9 mouse cellular contexts compared by ENCODE assay signal in genomic region chrX:73484076-73484475, GRCm38 (mm10). TPM values are rescaled to one million over a fixed set of nuclear protein-coding genes. Genes with fewer than 3 reads are reported as not detected.
A peak's percentile ranks its signal among the peaks of the same experiment; 100 is the strongest.
DNase-seq lines count a peak whose midpoint lies in the region; ATAC-seq and TF ChIP-seq lines count a peak whose summit lies in the region.
"Had no signal": no experiment of that assay in that cellular context is flagged by ENCODE, and none has a peak within 500 bp of the region (broad histone marks: within the 10 kb centered on the region; RNA-seq: fewer than 3 reads in every experiment).

No protein-coding gene starts in this region.

- no peak for TF ChIP-seq POLR2A in liver, adult 2 months (IDR thresholded peaks at IDR 0.05; ENCODE audit: extremely low read depth, insufficient read depth, low read length)

- no peak for DNase-seq in liver, adult 2 months (ENCODE audit: extremely low read depth, low read depth, low spot score)
- no peak for DNase-seq in liver
- DNase-seq in heart, postnatal 0 days (ENCODE audit: low spot score) = no peak
- no peak for DNase-seq in limb, embryonic 11.5 days (ENCODE audit: low spot score)
- no peak for DNase-seq in ovary, postnatal 10 days (ENCODE audit: low spot score)
- DNase-seq in thymus, postnatal 0 days (ENCODE audit: low spot score) = no peak
- DNase-seq: cerebellum, postnatal 25 days had no signal

- no peak for ATAC-seq in heart, postnatal 0 days (ENCODE audit: insufficient read depth, low read depth)
- no peak for ATAC-seq in limb, embryonic 11.5 days (ENCODE audit: insufficient number of reproducible peaks, low FRiP score, low TSS enrichment, low read depth)
- no peak for ATAC-seq in stomach, embryonic 15.5 days (ENCODE audit: insufficient read depth, low FRiP score, low read depth)

- H3K4me2 ChIP-seq in heart, postnatal 0 days (ENCODE audit: low read depth, low read length) = peak overlapping the region; percentile 46
- H3K4me2 ChIP-seq in limb, embryonic 11.5 days (ENCODE audit: low read depth, severe bottlenecking) = peak overlapping the region; percentile 47
- peak overlapping the region; percentile 50 for H3K4me2 ChIP-seq in stomach, embryonic 15.5 days

- TF ChIP-seq CTCF in liver, adult 2 months (IDR thresholded peaks at IDR 0.05; ENCODE audit: low read depth, low read length) = no peak
- no peak for TF ChIP-seq CTCF in heart, postnatal 0 days (IDR thresholded peaks at IDR 0.05; ENCODE audit: low read depth)

- H3K27ac ChIP-seq in liver, adult 2 months (replicated peaks; ENCODE audit: insufficient read depth, low read depth, low read length) = peak overlapping the region; percentile 85
- H3K27ac ChIP-seq in heart, postnatal 0 days (ENCODE audit: low read depth) = peak overlapping the region; percentile 57
- no peak overlapping the region for H3K27ac ChIP-seq in limb, embryonic 11.5 days (replicated peaks; ENCODE audit: low read depth, low read length)
- H3K27ac ChIP-seq in stomach, embryonic 15.5 days = peak overlapping the region; percentile 11; the same call in 1 of the 2 replicates

- peaks cover 4% of the 10 kb centered on the region for H3K4me1 ChIP-seq in liver, adult 2 months (ENCODE audit: control insufficient read depth, insufficient read depth, low read length)
- H3K4me1 ChIP-seq in heart, postnatal 0 days (ENCODE audit: control insufficient read depth, insufficient read depth) = no peaks in the 10 kb centered on the region
- peaks cover 6% of the 10 kb centered on the region; the same call in 1 of the 2 replicates for H3K4me1 ChIP-seq in limb, embryonic 11.5 days (ENCODE audit: control insufficient read depth, insufficient read depth, low read length)
- no peaks in the 10 kb centered on the region for H3K4me1 ChIP-seq in stomach, embryonic 15.5 days

- TF ChIP-seq EP300 in heart, postnatal 0 days (IDR thresholded peaks at IDR 0.05; ENCODE audit: low read depth) = no peak

- 58% methylated on average over 1 of the region's 1 CpGs for WGBS in liver, adult 2 months
- 21% methylated on average over 1 of the region's 1 CpGs for WGBS in heart, postnatal 0 days
- 58% methylated on average over 1 of the region's 1 CpGs for WGBS in limb, embryonic 11.5 days
- WGBS in stomach, embryonic 15.5 days = 59% methylated on average over 1 of the region's 1 CpGs

- no peaks in the 10 kb centered on the region; the same call in 1 of the 2 replicates for H3K79me2 ChIP-seq in liver, adult 2 months (ENCODE audit: control insufficient read depth, insufficient read depth, low read length)

- no peaks in the 10 kb centered on the region for H3K27me3 ChIP-seq in liver, adult 2 months (ENCODE audit: control insufficient read depth, insufficient read depth, low read length)
- H3K27me3 ChIP-seq in heart, postnatal 0 days (ENCODE audit: control insufficient read depth, insufficient read depth, low read length) = no peaks in the 10 kb centered on the region
- H3K27me3 ChIP-seq in limb, embryonic 11.5 days (ENCODE audit: control insufficient read depth, insufficient read depth, low read length) = peaks cover 1% of the 10 kb centered on the region; the same call in 1 of the 2 replicates
- H3K27me3 ChIP-seq in stomach, embryonic 15.5 days (replicated peaks) = no peaks in the 10 kb centered on the region

- no peaks in the 10 kb centered on the region for H3K36me3 ChIP-seq in liver, adult 2 months (ENCODE audit: control insufficient read depth, insufficient read depth, low read length)
- H3K36me3 ChIP-seq in heart, postnatal 0 days (replicated peaks; ENCODE audit: control insufficient read depth, insufficient read depth, low read length) = no peaks in the 10 kb centered on the region
- no peaks in the 10 kb centered on the region for H3K36me3 ChIP-seq in limb, embryonic 11.5 days (ENCODE audit: control insufficient read depth, insufficient read depth, low read length)
- H3K36me3 ChIP-seq in stomach, embryonic 15.5 days = no peaks in the 10 kb centered on the region

- H3K9me3 ChIP-seq in heart, postnatal 0 days (replicated peaks; ENCODE audit: control insufficient read depth, low read length) = no peaks in the 10 kb centered on the region
- H3K9me3 ChIP-seq in limb, embryonic 11.5 days (ENCODE audit: control insufficient read depth, low read length) = no peaks in the 10 kb centered on the region
- H3K9me3 ChIP-seq in stomach, embryonic 15.5 days = no peaks in the 10 kb centered on the region
- H3K9me3 ChIP-seq: megakaryocyte, embryonic 14.5 days had no signal

- peak overlapping the region; percentile 91 for H3K9ac ChIP-seq in liver, adult 2 months (ENCODE audit: low read depth, low read length)
- peak overlapping the region; percentile 50 for H3K9ac ChIP-seq in heart, postnatal 0 days (replicated peaks; ENCODE audit: low read depth, low read length)
- H3K9ac ChIP-seq in limb, embryonic 11.5 days (ENCODE audit: low read length) = no peak overlapping the region; the same call in 1 of the 2 replicates
- H3K9ac ChIP-seq in stomach, embryonic 15.5 days = no peak overlapping the region

- H3K4me3 ChIP-seq in liver, adult 2 months (ENCODE audit: insufficient read depth, low read depth, low read length) = peak overlapping the region; percentile 91
- peak overlapping the region; percentile 37 for H3K4me3 ChIP-seq in heart, postnatal 0 days (ENCODE audit: low read depth, low read length)
- H3K4me3 ChIP-seq in limb, embryonic 11.5 days (ENCODE audit: low read depth, low read length) = no peak overlapping the region
- H3K4me3 ChIP-seq in stomach, embryonic 15.5 days (replicated peaks) = peak overlapping the region; percentile 38
- H3K4me3 ChIP-seq: megakaryocyte, embryonic 14.5 days had no signal

RNA-seq across cellular contexts. Expression of gene Bgn, which starts 0.7 kb away (rescaled TPM):
- 27.1 and 47.0 TPM in 2 replicates for total RNA-seq in liver, adult 2 months (2014; rRNA removed)
- polyA plus RNA-seq in liver, adult 2 months (2012; rRNA removed) = 71.9 and 78.9 TPM in 2 replicates
- 198 and 304 TPM in 2 replicates for total RNA-seq in heart, postnatal 0 days (2014; rRNA removed; ENCODE audit: low replicate concordance)
- polyA plus RNA-seq in heart, postnatal 0 days (2015; fragmentation: Nextera tagmentation; extraction: Ambion mirVana) = 61.6 and 64.1 TPM in 2 replicates
- 22.0 and 23.1 TPM in 2 replicates for polyA plus RNA-seq in limb, embryonic 11.5 days (2014; fragmentation: Nextera tagmentation; extraction: Ambion mirVana)
- 64.8 and 75.2 TPM in 2 replicates for polyA plus RNA-seq in stomach, embryonic 15.5 days (2015; fragmentation: Nextera tagmentation; extraction: Ambion mirVana)
- 9.5 and 12.5 TPM in 2 replicates for polyA plus RNA-seq in thymus, postnatal 0 days (2015; fragmentation: Nextera tagmentation; extraction: Ambion mirVana)

RNA-seq across cellular contexts. Expression of gene Atp2b3, which starts 18.8 kb away (rescaled TPM):
- total RNA-seq in liver, adult 2 months (2014; rRNA removed) = 0.07 TPM in 1 of 2 replicates, not detected in the other
- not detected in 2 replicates for polyA plus RNA-seq in liver, adult 2 months (2012; rRNA removed)
- 0.53 and 1.1 TPM in 2 replicates for total RNA-seq in heart, postnatal 0 days (2014; rRNA removed; ENCODE audit: low replicate concordance)
- polyA plus RNA-seq in heart, postnatal 0 days (2015; fragmentation: Nextera tagmentation; extraction: Ambion mirVana) = 0.14 and 0.20 TPM in 2 replicates
- 0.04 and 0.11 TPM in 2 replicates for polyA plus RNA-seq in limb, embryonic 11.5 days (2014; fragmentation: Nextera tagmentation; extraction: Ambion mirVana)
- 0.19 and 0.31 TPM in 2 replicates for polyA plus RNA-seq in stomach, embryonic 15.5 days (2015; fragmentation: Nextera tagmentation; extraction: Ambion mirVana)
- 0.03 TPM in 1 of 2 replicates, not detected in the other for polyA plus RNA-seq in thymus, postnatal 0 days (2015; fragmentation: Nextera tagmentation; extraction: Ambion mirVana)

RNA-seq across cellular contexts. Expression of gene Haus7, which starts 25.2 kb away (rescaled TPM):
- 12.9 and 15.5 TPM in 2 replicates for total RNA-seq in liver, adult 2 months (2014; rRNA removed)
- polyA plus RNA-seq in liver, adult 2 months (2012; rRNA removed) = 11.2 and 12.8 TPM in 2 replicates
- 15.6 and 23.2 TPM in 2 replicates for total RNA-seq in heart, postnatal 0 days (2014; rRNA removed; ENCODE audit: low replicate concordance)
- 33.3 and 34.7 TPM in 2 replicates for polyA plus RNA-seq in heart, postnatal 0 days (2015; fragmentation: Nextera tagmentation; extraction: Ambion mirVana)
- polyA plus RNA-seq in limb, embryonic 11.5 days (2014; fragmentation: Nextera tagmentation; extraction: Ambion mirVana) = 95.0 and 99.5 TPM in 2 replicates
- 54.1 and 58.7 TPM in 2 replicates for polyA plus RNA-seq in stomach, embryonic 15.5 days (2015; fragmentation: Nextera tagmentation; extraction: Ambion mirVana)
- 44.7 and 46.3 TPM in 2 replicates for polyA plus RNA-seq in thymus, postnatal 0 days (2015; fragmentation: Nextera tagmentation; extraction: Ambion mirVana)

RNA-seq across cellular contexts. Expression of gene Trex2, which starts 48.9 kb away (rescaled TPM):
- not detected in 2 replicates for total RNA-seq in liver, adult 2 months (2014; rRNA removed)
- polyA plus RNA-seq in liver, adult 2 months (2012; rRNA removed) = not detected in 2 replicates
- not detected in 2 replicates for total RNA-seq in heart, postnatal 0 days (2014; rRNA removed; ENCODE audit: low replicate concordance)
- polyA plus RNA-seq in heart, postnatal 0 days (2015; fragmentation: Nextera tagmentation; extraction: Ambion mirVana) = not detected in 2 replicates
- polyA plus RNA-seq in limb, embryonic 11.5 days (2014; fragmentation: Nextera tagmentation; extraction: Ambion mirVana) = not detected in 2 replicates
- 1.2 and 3.9 TPM in 2 replicates for polyA plus RNA-seq in stomach, embryonic 15.5 days (2015; fragmentation: Nextera tagmentation; extraction: Ambion mirVana)
- 0.50 and 0.77 TPM in 2 replicates for polyA plus RNA-seq in thymus, postnatal 0 days (2015; fragmentation: Nextera tagmentation; extraction: Ambion mirVana)

Comparison
In these comparisons a context has a peak if more than half of its experiments do, and no peak if none do; other contexts are left out.
1. H3K9ac ChIP-seq: peak in liver, adult 2 months (single experiment) and heart, postnatal 0 days (single experiment); none in limb, embryonic 11.5 days (single experiment) and stomach, embryonic 15.5 days (single experiment).
2. Peak in every context shown above with its lines, with median percentiles within 50 percentile points of each other: H3K4me2 ChIP-seq.